Mouse (Mus musculus) lung, adult 2 months (tissue): ENCODE data around the gene Sipa1l1.

Source experiments
- CTCF ChIP-seq: fragments of 200-500 bp; IDR thresholded peaks from 2 replicates; pipeline ENCODE4 v1.5.1; 2011; ENCODE audit warnings: mild to moderate bottlenecking, low read length, control low read depth; ENCODE audit not compliant: insufficient read depth
- POLR2A ChIP-seq: fragments of 200-500 bp; IDR thresholded peaks from 2 replicates; pipeline ENCODE4 v1.6.1; 2011; ENCODE audit warnings: low read depth, mild to moderate bottlenecking, control low read depth, low read length, borderline replicate concordance; ENCODE audit errors: extremely low read depth

GRCm38 (mm10) chr12:82428466-82428865 lies 259.3 kb downstream of the Sipa1l1 start:
- TF ChIP-seq POLR2A (no peak), CTCF (no peak)
